Comparison of ENCODE assay signal across 8 mouse cellular contexts in genomic region chr10:13682565-13682964, GRCm38 (mm10).
DNase-seq lines count a peak whose midpoint lies in the region; ATAC-seq lines count a peak whose summit lies in the region.

No protein-coding gene starts in this region.

- no peak overlapping the region for H3K9ac ChIP-seq in limb, embryonic 11.5 days (ENCODE audit: low read length)

- H3K4me3 ChIP-seq in limb, embryonic 11.5 days (ENCODE audit: low read depth, low read length), result no peak overlapping the region
- no peak overlapping the region for H3K4me3 ChIP-seq in limb, embryonic 10.5 days
- no peak overlapping the region for H3K4me3 ChIP-seq in embryonic facial prominence, embryonic 10.5 days

- 54% methylated on average over 3 of the region's 3 CpGs for WGBS in limb, embryonic 11.5 days
- WGBS in limb, embryonic 10.5 days, result 65% methylated on average over 3 of the region's 3 CpGs
- 56% methylated on average over 3 of the region's 3 CpGs for WGBS in embryonic facial prominence, embryonic 10.5 days

- no peaks in the 10 kb centered on the region for H3K9me3 ChIP-seq in limb, embryonic 11.5 days (ENCODE audit: control insufficient read depth, low read length)
- no peaks in the 10 kb centered on the region for H3K9me3 ChIP-seq in limb, embryonic 10.5 days (replicated peaks)
- no peaks in the 10 kb centered on the region for H3K9me3 ChIP-seq in embryonic facial prominence, embryonic 10.5 days

- H3K27ac ChIP-seq in limb, embryonic 11.5 days (replicated peaks; ENCODE audit: low read depth, low read length), result no peak overlapping the region
- no peak overlapping the region for H3K27ac ChIP-seq in limb, embryonic 10.5 days
- H3K27ac ChIP-seq in embryonic facial prominence, embryonic 10.5 days (replicated peaks), result no peak overlapping the region

- no peak for ATAC-seq in limb, embryonic 11.5 days (ENCODE audit: insufficient number of reproducible peaks, low FRiP score, low TSS enrichment, low read depth)

- peak; percentile 43 to 45 for DNase-seq in cerebellum, adult 18-20 months
- DNase-seq in cerebellum, adult 8-10 months, result no peak
- peak; percentile 36 for DNase-seq in limb, embryonic 11.5 days (ENCODE audit: low spot score)
- no peak for DNase-seq in limb, embryonic 10.5 days (ENCODE audit: low spot score)
- peak; percentile 21 for DNase-seq in embryonic facial prominence, embryonic 10.5 days (ENCODE audit: low spot score)
- peak; percentile 9 for DNase-seq in lung, postnatal 36 days
- DNase-seq in urinary bladder, postnatal 25 days (ENCODE audit: low spot score), result no peak
- no peak for DNase-seq in adrenal gland, adult 8-10 months

- no peaks in the 10 kb centered on the region for H3K36me3 ChIP-seq in limb, embryonic 11.5 days (ENCODE audit: control insufficient read depth, insufficient read depth, low read length)
- no peaks in the 10 kb centered on the region for H3K36me3 ChIP-seq in limb, embryonic 10.5 days
- H3K36me3 ChIP-seq in embryonic facial prominence, embryonic 10.5 days (replicated peaks), result no peaks in the 10 kb centered on the region

- H3K27me3 ChIP-seq in limb, embryonic 11.5 days (ENCODE audit: control insufficient read depth, insufficient read depth, low read length), result no peaks in the 10 kb centered on the region
- H3K27me3 ChIP-seq in limb, embryonic 10.5 days (ENCODE audit: low read depth, poor library complexity, severe bottlenecking), result no peaks in the 10 kb centered on the region
- H3K27me3 ChIP-seq in embryonic facial prominence, embryonic 10.5 days (replicated peaks; ENCODE audit: low read depth, poor library complexity, severe bottlenecking), result no peaks in the 10 kb centered on the region

- no peak overlapping the region for H3K4me2 ChIP-seq in limb, embryonic 11.5 days (ENCODE audit: low read depth, severe bottlenecking)

- H3K4me1 ChIP-seq in limb, embryonic 11.5 days (ENCODE audit: control insufficient read depth, insufficient read depth, low read length), result no peaks in the 10 kb centered on the region
- H3K4me1 ChIP-seq in limb, embryonic 10.5 days, result no peaks in the 10 kb centered on the region
- H3K4me1 ChIP-seq in embryonic facial prominence, embryonic 10.5 days, result no peaks in the 10 kb centered on the region

Comparison
In these comparisons a context has a peak if more than half of its experiments do, and no peak if none do; other contexts are left out.
1. DNase-seq: peak in cerebellum, adult 18-20 months (2 of 2), limb, embryonic 11.5 days (single experiment), embryonic facial prominence, embryonic 10.5 days (single experiment) and lung, postnatal 36 days (single experiment); none in cerebellum, adult 8-10 months (single experiment), limb, embryonic 10.5 days (single experiment), urinary bladder, postnatal 25 days (single experiment) and adrenal gland, adult 8-10 months (single experiment).